Mouse (Mus musculus) large intestine, adult 2 months (tissue): ENCODE measurements around the gene Esr1. TPM values are rescaled to one million over a fixed set of nuclear protein-coding genes. Genes with fewer than 3 reads are reported as not detected.
A peak's percentile ranks its signal among the peaks of the same experiment; 100 is the strongest.
"Not testable (repeated sequence)": the region's sequence is repeated elsewhere in the genome, so short reads cannot be mapped to it uniquely, and the experiment has no call there.

Experiments
- DNase-seq: peaks from one replicate; pipeline ENCODE4 v3.0.0-alpha.2; 2012; ENCODE audit warnings: low read depth, low spot score
- WGBS: fragments of 180-500 bp; shearing (Covaris S2); methylation state at CpG from one replicate; pipeline ENCODE4 v1.1.7; 2018; 5-methylcytosine and 5-hydroxymethylcytosine counted together
- polyA plus RNA-seq: library from polyadenylated mRNA; depleted of rRNA; stranded (reverse); fragments of >200 nt; gene quantifications from 2 replicates; pipeline ENCODE4 v1.2.3, GENCODE M21; 2012

The Esr1 gene
- polyA plus RNA-seq, 1 experiment = 0.30 TPM

DNA sequence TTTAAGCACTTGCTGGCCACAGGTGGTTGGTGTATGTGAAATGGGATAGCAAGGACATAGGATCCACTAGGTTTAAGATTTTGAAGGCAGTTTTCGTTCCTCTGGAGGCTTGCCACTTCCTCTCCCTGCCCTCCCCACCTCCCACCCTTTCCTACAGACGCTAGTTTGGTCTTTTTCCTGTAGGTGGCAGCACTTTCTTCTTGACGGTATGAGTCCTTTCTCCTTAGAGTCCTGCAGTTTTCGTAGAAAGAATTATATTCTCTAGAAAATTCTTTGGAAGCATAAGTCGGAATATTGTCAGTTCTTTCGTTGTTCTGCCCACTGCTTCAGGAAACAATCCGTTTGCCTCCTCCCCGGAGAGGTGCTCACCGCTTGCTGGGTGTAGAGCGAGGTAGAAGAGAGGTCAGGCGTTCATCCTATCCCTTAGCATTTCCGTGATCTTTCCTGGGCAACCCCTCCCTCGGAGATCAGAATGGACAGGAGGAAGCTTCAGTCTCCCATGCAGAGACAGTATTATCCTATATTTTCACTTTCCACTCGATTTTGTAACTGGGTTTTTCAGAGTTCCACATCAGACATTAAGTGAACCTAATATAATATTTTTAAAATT, 63.7 kb downstream of the Esr1 start:
- WGBS = 20% methylated on average over 14 of the region's 14 CpGs
- peak; percentile 2 for DNase-seq

DNA sequence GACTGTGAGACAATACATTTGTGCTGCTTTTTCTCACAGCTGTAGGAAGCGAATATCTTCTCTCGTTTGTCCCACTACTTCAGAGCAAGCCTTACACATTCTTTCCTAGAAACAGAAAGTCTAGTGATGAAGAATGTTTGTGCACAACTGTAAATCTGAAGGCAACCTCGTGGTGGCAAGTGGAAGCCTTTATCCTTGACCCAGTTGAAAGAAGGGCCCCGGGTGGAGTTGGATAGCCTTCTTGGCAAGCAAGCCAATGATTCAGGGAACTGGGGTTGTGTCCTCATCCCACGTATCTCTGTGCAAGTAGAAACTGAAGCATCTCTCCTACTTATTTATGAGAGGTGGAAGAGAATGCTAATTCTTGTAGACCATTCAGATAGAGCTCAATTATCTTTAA, 71.7 kb downstream of the Esr1 start:
- no peak for DNase-seq
- 61% methylated on average over 5 of the region's 5 CpGs for WGBS

DNA sequence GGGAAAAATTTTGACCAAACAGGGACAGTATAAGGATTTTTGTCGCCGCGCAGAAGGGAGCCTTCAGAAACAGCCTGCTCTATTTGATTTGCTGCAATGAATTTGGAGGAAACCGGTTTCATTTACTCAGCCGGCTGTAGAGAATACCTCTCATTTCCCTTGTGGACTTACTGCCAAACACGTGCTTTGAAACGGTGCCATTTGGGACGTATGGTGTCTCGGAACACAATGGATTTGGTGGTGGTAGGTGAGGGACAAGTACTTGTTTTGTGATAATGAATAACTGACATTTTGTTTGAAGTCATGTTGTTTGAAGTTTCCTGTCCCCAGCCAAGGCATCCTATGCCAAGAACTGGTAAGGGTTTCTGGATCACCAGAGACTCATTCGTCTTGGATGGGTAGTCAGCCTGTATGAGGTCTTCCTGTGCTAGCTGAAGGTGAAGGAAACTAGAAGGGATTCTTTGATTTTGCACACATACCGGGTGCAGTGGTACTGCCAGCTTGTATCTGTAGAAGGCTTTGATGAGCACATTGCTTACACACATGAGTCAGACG, 72.4 kb downstream of the Esr1 start:
- 80% methylated on average over 12 of the region's 12 CpGs for WGBS
- no peak for DNase-seq

DNA sequence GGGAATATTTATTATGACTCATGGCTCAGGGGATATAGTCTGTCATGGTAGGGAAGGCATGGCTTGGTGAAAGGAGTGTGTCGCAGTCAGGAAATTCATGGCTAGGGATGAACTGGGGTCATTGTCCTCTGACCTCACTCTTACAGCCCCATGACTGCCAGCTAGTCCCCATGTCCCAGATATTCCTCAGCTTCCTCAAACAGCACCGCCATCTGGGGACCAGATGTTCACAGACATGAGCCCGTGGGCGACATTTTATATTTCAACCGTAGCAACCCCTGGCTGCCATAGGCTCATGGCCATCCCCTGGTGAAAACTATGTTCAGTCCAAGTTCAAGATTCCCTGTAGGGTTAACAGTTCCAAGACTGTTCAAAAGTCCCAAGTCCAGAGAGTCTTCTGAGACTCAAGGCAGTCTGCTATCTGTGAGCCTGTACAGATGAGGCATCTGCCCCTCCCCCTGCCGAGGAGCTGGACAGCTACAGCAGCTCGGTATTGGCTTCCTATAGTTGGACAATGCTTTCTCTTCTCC, 83.0 kb downstream of the Esr1 start:
- DNase-seq = no peak
- WGBS = 84% methylated on average over 7 of the region's 7 CpGs

DNA sequence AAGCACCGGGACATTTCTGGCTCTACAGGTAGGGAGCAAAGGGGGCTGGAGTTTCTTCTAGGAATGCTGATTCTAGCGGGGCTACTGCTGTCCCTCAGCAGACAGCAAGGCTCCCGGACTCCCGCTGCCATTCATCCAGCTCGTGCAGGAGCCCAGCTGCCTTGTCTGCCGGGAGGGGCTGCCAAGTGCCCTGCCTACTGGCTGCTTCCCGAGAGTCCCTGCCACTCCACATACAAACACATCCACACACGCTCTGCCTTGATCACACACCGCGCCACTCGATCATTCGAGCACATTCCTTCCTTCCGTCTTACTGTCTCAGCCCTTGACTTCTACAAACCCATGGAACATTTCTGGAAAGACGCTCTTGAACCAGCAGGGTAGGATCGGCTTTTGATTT, 98.5 kb downstream of the Esr1 start:
- no peak for DNase-seq
- 6% methylated on average over 15 of the region's 15 CpGs for WGBS

DNA sequence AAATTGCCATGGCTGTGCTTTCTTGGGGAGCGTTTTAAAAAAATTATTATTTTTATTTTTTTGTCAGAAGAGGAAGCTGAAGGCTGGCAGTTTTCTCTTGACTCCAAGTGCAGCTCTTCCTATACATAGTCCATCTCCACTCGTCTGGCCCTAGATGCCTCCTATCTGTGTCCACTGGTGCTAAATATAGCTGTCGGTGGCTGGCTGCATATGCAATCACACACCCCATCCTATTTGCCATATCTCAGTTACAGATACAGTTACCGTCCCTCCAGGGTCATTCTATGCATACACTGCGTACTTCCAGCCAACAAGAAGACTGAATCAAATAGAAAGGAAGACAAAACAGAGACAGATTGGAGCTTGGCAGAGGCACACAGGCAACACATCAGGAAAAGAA, 100.0 kb downstream of the Esr1 start:
- 57% methylated on average over 5 of the region's 5 CpGs for WGBS
- no peak for DNase-seq

DNA sequence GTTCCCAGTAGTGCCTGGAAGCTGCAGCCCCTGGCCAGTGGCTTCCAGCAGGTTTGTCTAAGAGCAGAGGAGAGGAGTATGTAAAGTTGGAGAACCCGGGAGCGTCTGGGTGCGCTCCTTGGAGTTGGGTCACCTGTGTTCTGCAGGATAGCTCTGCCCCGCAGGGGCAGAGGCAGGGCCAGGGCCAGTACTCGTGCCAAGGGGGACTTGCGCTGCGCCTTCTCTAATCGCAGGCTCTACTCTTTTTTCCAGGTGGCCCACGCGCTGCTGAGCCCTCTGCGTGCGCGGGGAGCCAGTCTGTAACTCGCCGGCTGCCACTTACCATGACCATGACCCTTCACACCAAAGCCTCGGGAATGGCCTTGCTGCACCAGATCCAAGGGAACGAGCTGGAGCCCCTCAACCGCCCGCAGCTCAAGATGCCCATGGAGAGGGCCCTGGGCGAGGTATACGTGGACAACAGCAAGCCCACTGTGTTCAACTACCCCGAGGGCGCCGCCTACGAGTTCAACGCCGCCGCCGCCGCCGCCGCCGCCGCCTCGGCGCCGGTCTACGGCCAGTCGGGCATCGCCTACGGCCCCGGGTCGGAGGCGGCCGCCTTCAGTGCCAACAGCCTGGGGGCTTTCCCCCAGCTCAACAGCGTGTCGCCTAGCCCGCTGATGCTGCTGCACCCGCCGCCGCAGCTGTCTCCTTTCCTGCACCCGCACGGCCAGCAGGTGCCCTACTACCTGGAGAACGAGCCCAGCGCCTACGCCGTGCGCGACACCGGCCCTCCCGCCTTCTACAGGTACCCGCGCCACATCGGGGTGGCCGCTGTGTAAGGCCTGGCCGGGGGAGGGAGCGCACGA, 100.9 kb downstream of the Esr1 start:
- 10% methylated on average over 68 of the region's 68 CpGs for WGBS
- DNase-seq = no peak

DNA sequence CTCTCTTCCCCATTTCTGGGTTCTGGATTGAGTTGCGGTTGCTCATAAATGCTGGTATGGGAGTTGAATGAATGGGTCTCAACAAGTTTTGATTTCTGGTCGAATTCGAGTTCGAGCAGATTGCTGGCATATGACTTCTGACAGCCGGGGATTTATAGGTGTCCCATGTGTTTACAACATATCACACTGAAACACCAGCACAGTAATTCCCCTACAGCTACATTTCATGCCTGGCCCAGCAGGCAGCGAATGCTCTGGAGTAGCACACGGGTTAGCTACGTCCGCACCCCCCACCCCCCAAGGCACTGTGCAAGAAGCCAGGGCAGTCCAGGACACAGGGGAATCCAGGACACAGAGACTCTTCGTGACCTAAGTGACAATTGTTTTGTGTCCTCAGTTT, 102.0 kb downstream of the Esr1 start:
- no peak for DNase-seq

DNA sequence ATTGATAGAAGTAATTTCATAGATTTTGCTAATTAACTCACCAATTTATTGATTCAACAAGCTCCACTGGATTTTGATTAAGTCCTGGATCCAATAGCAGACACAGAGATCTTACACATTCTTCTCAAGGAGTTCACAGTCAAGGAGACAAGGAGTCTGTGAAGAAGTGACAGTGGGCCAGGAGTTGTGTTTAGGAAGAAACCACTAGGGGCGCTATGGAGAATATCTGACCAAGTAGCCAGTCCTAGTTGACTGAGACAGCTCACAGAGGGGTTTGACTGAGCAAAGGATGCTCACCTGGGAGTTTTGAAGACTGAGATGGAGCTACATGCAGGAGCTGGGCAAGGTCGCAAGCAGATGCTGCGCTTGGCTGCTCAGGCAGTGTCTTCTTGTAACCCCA, 113.5 kb downstream of the Esr1 start:
- 53% methylated on average over 3 of the region's 3 CpGs for WGBS
- no peak for DNase-seq

More for the DNA sequence above, 102.0 kb downstream of the Esr1 start:
- 82% methylated on average over 10 of the region's 10 CpGs for WGBS

DNA sequence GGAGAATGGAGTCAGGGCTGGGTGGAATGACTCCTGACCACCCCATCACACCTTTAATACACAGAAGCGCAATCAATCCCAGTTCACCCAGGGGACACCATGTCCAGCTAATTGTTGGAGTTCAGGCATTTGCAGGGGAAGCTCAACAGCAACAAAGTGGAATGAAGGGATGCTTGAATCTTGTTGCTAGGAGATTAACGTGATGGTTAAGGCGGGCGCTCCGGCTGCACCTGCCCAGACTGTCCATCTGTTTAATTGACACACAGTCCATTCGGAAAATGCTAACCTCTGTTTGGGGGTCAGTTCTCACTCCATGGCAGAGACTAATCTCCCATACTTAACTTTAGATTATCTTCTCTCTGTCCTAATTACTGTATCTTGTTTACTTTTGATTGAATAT, 114.7 kb downstream of the Esr1 start:
- no peak for DNase-seq
- WGBS = 83% methylated on average over 6 of the region's 6 CpGs

DNA sequence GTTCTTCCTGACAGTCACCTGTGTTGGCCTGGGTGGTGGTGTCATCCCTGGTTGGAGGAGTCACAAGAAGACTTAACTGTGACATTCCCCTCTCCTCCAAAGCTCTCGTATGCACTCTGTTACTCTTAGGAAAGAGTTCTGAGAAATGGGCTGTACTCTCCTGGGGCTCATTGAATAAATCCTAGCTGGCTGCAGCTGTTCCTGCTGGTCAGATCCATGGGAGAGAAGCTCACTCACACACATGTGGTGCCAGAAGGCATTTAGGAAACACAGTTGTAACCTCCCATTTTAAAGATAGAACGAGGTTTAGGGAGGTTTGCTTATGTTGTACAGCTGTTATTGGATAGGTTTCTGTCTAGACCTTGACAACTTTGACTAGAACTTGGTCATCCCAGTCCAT, 120.9 kb downstream of the Esr1 start:
- no peak for DNase-seq
- 55% methylated on average over 2 of the region's 2 CpGs for WGBS

DNA sequence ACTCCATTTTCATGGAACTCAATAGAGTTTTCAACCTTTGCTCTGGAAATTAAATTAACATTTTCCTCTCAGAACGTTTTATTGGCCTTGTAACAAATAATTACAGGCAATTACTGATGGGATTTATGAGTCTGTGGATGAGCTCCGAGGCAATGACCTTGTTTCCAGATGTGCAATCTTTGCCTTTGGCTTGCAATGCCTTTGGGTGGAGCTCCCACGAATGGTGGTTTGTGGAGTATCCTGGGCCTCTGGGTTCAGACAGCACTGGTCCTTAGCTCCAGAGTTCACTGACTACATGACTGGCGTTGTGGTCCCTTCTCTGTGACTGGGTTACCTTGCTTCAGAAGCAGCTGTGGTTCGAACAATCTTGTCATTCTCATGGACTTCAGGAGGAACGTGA, 122.6 kb downstream of the Esr1 start:
- no peak for DNase-seq
- WGBS = 47% methylated on average over 6 of the region's 6 CpGs

DNA sequence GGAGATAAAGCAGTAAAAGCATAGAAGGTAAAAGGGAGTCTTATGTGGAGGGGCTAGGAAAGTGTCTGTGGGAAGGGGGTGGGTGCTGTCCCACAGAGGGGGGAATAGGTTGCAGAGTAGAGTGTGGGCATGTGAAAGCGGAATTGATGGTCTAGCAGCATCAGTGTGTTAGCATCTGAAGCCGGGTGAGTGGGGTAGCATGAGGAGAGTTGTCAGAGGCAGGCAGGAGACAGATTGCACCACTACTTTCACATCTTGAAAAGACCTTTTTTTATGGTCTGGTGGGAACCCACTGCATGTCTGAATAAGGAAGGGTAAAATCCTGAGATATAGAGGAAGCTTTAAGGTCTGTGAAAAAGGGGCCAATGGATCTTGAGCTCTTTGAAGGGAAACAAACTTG, 123.5 kb downstream of the Esr1 start:
- no peak for DNase-seq
- WGBS = 88% methylated on average over 2 of the region's 2 CpGs

DNA sequence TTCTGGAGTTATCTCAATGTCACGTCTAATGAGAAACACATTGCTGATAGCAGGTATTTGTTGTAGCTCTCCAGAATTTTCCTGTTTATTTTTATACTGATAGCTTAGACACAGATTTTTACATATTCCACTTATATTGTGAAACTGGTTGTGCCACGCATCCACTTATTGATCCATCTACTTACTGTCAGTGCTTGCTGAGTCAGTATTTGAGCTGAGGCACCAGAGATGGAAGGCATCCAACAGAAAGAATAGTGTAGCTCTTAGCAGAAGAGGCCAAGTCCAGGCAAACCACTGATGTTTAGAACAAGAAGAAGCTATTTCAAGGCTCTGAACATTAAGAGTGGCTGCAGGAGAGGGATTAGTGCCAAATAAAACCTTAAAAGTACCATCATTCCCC, 126.9 kb downstream of the Esr1 start:
- 92% methylated on average over 2 of the region's 2 CpGs for WGBS
- no peak for DNase-seq

DNA sequence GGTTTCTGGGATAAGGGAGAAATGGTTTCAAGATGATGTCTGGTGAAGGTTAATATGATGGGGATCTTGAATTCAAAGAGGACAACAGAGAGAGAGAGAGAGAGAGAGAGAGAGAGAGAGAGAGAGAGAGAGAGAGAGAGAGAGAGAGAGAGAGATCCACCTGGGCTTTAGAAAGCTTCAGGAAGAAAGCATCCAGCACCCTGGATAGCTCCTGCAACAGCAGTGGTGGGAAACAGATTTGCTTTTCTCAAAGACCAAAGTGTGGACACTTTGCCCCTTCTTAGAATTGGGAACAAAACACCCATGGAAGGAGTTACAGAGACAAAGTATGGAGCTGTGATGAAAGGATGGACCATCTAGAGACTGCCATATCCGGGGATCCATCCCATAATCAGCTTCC, 139.7 kb downstream of the Esr1 start:
- 53% methylated on average over 1 of the region's 1 CpGs for WGBS
- DNase-seq = not testable (repeated sequence)

DNA sequence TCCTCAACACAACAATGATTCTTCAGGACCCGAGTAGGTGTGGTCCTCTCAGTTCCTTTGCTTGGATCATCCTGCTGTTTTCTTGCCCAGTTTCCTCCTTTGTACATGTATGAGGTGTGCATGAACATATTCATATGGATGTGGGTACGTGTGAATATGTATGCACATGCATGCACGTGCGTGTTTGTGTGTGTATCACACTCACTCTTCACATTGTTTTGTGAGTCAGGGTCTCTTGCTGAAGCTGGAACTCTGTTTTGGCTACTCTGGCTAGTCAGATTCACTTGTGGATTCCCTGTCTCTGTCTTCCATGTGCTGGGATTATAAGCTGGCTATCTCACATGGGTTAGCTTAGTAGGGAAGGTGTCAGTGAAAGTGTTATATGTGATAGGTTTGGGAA, 141.6 kb downstream of the Esr1 start:
- 83% methylated on average over 4 of the region's 4 CpGs for WGBS
- DNase-seq = no peak

DNA sequence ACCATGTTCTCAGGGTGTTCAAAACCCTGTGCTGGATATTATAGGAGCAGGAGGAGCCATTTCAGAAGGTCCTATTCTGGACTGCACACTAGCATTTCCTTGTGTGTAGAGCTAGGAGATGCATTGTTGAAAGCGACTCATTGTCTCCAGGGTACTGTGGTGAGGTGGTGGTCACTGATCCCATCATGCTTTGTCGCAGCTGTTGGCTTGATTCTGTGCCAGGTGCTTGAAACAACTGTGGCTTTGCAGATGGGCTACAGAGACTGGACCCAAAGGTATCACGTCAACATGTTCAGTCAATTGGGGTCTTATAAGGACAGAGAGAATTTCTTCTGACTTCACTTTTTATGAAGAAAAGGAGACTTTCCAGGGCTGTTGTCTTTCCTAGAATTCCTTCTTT, 164.1 kb downstream of the Esr1 start:
- DNase-seq = no peak
- 69% methylated on average over 3 of the region's 3 CpGs for WGBS

DNA sequence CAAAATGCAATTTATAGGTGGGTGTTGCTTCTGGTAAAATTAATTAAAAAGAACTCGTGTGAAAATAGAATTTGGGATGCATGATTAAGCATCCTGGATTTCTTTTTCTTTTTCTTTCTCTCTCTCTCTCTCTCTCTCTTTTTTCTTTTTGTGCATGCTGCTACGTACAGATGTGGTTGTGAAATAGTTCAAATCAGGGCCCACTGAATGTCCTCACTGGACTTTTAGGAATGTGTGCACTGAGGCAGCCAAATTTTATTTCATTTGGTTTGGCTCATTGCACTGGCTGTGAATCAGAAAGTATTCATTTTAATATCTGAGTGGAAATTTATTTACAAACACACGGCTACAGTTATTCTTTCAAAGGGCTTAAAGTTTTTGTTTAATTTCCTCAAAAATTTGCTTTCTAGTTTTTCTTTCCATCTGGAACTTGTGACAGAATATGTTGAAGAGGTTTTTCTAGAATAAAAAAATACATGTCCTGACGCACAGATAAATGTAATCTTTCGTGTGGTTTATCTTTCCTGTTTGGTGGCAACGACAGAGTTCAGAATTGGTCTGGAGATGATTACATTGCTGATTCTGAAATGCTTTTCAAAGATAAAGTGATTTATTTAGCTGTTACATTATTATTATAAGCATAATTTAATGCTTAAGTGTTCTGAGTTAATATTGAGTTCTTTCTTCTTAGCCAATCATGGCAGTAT, 164.8 kb downstream of the Esr1 start:
- WGBS = 63% methylated on average over 6 of the region's 6 CpGs

DNA sequence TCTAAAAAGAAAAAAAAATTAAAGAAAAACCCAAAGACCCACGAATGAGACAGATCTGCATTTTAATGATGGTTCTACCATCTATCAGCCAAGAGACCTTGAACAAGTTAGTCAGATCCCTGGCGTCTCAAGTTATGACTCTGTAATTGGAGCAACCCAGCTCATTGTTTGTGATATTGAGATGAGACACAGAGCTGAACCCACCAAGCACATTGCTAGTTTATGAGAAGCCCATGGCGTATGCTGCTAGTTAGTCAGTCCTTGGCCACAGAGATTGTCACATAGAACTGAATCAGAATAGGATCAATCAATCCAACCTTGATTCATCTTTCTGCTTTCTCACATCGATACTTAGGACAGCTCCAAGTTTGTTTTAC, 165.3 kb downstream of the Esr1 start:
- no peak for DNase-seq
- WGBS = 67% methylated on average over 4 of the region's 4 CpGs

More for the DNA sequence above, 164.8 kb downstream of the Esr1 start:
- DNase-seq = no peak

DNA sequence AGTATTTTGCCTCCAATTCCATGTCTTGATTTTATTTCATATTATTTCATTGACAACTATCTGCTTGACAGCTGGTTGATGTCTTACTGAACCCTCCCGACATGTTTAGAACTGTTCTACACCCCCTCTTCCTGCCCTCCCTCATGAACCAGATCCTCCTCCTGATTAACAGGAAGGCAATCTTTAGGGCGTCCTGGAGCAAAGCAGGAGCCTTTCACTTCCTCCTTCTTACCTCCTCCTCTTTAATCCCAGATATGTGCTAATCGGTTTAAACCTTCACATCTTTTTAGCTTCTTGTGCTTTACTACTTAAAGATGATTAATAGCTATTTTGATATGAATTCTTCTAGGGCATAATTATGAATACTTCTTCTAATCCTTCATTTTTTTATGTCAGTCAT, 166.6 kb downstream of the Esr1 start:
- no peak for DNase-seq
- 54% methylated on average over 3 of the region's 3 CpGs for WGBS
